Mouse (Mus musculus) lung, postnatal 4 days (tissue): Measurements from ENCODE around the gene Ppm1d.
A peak's percentile ranks its signal among the peaks of the same experiment; 100 is the strongest.

ENCODE experiments used
- DNase-seq, 2 experiments: peaks; one replicate each; pipeline ENCODE4 v3.0.0; 2021

The Ppm1d gene

GRCm38 (mm10) chr11:85310713-85311574, at the start of gene Ppm1d:
TSS of gene Ppm1d (plus strand) at chr11:85311244.
- DNase-seq, result peak; percentile 98

DNA sequence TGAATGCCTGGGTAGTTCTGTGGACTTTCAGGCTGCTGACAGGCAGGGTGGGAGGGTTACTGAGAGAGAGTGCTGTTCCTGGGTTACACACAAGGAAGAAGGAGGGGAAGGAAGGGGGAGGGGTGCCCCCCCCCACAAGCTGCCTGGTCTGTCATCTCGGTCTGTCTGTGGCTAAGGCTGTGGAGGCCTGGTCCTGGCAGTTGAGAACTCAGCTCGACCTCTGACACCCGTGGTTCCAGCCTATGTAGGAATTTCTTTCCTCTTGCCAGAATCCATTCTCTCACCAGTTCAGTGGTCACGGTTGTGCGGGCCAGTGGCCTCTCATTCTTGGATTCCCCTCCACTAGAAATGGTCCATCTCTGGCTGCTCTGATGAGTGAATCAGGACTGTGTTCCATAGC, 46.4 kb upstream of the Ppm1d start:
- no peak for DNase-seq

- no peak for DNase-seq
Observed at GRCm38 (mm10) chr11:85267393-85267792, 43.7 kb upstream of the Ppm1d start.

DNA sequence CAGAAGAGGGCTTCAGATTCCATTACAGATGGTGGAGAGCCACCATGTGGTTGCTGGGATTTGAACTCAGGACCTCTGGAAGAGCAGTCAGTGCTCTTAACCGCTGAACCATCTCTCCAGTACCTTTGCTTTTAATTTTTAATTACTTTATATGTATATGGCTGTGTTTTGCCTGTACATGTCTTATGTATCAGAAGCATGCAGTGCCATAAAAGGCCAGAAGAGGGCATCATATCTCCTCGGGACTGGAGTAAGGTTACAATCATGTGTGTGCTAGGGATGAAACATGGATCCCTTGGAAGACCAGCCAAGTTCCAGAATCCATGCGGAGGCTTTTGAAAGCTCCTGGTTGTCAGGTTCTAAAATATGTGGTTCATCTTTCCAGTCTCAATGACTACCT, 40.4 kb upstream of the Ppm1d start:
- peak in 1 of 2 experiments; percentile 66 for DNase-seq

GRCm38 (mm10) chr11:85273299-85273698, 37.7 kb upstream of the Ppm1d start:
- DNase-seq, result no peak

GRCm38 (mm10) chr11:85275151-85275550, 35.9 kb upstream of the Ppm1d start:
- no peak for DNase-seq

DNA sequence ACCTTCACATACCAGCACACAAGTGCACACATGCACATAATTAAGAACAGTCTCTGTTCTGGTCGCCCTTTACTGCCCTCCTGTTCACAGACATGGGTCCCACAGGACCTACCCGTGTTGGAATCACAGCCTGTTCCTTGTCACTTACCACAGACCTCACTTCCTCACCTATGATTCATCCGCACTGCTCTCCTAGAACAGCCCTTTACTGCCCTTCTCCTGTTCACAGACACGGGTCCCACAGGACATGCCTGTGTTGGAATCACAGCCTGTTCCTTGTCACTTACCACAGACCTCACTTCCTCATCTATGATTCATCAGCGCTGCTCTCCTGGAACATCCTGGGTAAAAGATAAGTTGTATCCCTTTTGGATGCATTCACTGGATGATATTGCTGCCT, 33.4 kb upstream of the Ppm1d start:
- DNase-seq, result no peak

GRCm38 (mm10) chr11:85278175-85278574, 32.9 kb upstream of the Ppm1d start:
- DNase-seq, result no peak

DNA sequence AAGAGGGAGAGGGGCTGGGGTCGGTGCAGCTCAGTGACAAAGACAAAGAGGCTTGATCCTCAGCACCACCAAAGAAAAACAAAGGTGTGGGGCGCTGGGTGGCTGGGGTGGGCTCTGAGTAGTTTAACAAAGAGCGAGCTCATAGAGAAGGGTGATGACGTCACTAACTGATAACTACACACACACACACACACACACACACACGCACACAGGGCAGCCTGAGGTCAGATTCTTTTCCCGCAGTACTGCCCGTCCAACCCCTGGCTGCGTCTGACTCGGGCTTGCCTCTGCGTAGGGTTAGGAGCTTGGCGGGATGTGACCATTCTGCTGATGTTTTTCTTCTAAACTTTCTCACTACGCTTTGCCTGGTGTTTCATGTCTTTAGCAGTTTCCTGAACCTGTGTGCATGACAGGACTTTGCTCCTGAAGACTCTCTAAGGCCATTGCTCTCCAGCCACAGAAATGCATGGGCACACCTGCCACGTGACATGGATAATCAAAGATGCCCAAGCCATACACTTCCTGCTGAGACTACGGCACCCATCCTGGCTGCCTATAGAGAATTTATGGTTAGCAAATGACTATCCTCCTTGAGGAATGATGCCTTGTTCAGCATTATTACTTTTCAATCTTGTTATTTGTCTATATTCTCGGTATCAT, 29.7 kb upstream of the Ppm1d start:
- DNase-seq, result no peak

GRCm38 (mm10) chr11:85297953-85298352, 13.1 kb upstream of the Ppm1d start:
- DNase-seq, result no peak

- no peak for DNase-seq
Observed at GRCm38 (mm10) chr11:85299880-85300279, 11.2 kb upstream of the Ppm1d start.

GRCm38 (mm10) chr11:85301161-85301560, 9.9 kb upstream of the Ppm1d start:
- DNase-seq, result no peak

- DNase-seq, result no peak
Observed at GRCm38 (mm10) chr11:85301836-85302235, 9.2 kb upstream of the Ppm1d start.

GRCm38 (mm10) chr11:85306577-85307260, 4.3 kb upstream of the Ppm1d start:
- no peak for DNase-seq

GRCm38 (mm10) chr11:85308799-85309198, 2.2 kb upstream of the Ppm1d start:
- no peak for DNase-seq

GRCm38 (mm10) chr11:85310407-85310712, 684 bp upstream of the Ppm1d start:
- no peak for DNase-seq

GRCm38 (mm10) chr11:85311645-85312490, 824 bp downstream of the Ppm1d start:
- peak in 1 of 2 experiments; percentile 55 for DNase-seq

GRCm38 (mm10) chr11:85312818-85313217, 1.8 kb downstream of the Ppm1d start:
- peak; percentile 48 to 76 for DNase-seq

DNA sequence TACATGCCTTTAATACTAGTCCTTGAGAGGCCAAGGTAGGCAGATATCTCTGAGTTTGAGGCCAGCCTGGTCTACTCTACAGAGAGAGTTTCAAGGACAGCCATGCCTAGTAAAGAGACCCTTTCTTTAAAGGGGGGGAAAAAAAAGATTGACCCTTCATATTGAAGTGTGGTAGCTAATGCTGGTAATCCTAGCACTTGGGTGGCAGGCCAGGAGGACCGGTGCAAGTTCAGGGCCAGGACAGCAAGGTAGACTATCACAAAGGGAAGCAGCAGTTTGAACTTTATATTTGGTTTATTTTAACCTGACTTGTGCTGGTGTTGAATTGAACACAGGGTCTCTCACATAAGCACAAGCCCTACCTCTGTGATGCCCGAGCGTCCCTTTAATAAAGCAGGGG, 2.3 kb downstream of the Ppm1d start:
- DNase-seq, result no peak

- DNase-seq, result no peak
Observed at GRCm38 (mm10) chr11:85323567-85324330, 12.7 kb downstream of the Ppm1d start.

DNA sequence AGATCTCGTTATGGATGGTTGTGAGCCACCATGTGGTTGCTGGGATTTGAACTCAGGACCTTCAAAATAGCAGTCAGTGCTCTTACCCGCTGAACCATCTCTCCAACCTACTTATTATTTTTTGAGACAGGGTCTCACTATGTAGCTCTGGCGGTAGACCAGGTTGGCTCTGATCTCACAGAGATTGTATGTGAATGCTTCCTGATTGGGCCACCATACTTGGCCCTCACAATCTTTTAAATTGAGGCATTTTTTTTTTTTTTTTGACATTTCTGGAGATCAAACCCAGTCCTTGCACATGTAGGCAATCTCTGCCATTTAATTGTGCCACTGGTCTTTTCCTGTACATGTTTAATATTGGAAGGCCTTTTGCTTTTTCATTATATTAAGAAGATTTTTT, 17.7 kb downstream of the Ppm1d start:
- DNase-seq, result no peak
